Mouse (Mus musculus) spleen, adult 18-20 months (tissue): ENCODE measurements at regions not wholly inside any gene's neighbourhood (a gene's known extent, or its start where the extent isn't known, plus 50 kb on each side); places are given as distances from the start of the nearest gene placed in this dataset.
A peak's percentile ranks its signal among the peaks of the same experiment; 100 is the strongest.
"Not testable (repeated sequence)": the region's sequence is repeated elsewhere in the genome, so short reads cannot be mapped to it uniquely, and the experiment has no call there.

Experiments
- DNase-seq, 2 experiments: peaks; one replicate each; pipeline ENCODE4 v3.0.0; 2022; ENCODE audit warnings: mixed read lengths in 2 of 2

DNA sequence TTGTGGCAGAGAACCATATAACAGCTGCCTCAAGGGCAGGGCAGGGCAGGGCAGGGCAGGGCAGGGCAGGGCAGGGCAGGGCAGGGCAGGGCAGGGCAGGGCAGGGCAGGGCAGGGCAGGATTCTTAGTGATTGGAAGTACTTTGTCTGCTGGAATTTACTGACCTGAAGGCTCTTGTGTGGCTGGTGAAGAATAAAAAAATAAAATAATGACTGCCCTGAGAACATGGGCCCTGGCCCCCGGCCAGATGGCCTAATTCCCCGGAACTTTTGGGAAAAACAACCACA lies 169.3 kb downstream of the Qk start:
- DNase-seq = not testable (repeated sequence)

DNA sequence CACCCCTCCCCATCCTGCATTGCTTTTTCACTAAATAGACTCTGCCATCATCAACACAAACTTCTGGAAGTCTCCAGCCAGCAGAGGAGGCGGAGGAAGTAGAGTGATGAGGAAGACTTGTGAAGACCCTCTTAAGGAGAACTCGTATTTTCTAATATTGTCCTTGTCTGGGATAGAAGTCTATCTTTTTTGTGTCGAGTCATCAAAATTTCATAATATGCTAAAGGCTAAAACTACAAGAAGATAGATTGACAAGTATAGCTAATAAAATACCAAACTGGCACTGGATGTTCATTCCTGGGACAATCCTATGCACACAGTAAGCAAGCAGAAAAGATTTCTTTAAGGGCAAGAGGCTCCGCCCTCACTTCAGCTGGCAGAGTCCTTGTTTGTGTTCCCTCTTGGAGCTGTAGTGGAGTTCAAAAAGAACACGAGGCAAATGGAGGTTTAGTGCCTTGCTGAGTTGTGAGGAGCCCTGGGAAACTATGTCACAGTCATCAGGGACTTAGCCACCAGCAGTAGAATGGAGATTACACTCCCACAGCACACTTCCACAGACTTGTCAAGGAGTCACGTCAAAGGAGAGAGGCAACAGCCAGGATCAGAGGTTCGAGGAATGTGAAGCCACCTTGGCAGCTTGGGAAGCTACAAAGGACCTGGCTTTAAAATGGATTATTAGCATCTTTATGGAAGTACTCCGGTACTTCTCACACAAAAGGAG lies 169.8 kb downstream of the Qk start:
- no peak for DNase-seq

DNA sequence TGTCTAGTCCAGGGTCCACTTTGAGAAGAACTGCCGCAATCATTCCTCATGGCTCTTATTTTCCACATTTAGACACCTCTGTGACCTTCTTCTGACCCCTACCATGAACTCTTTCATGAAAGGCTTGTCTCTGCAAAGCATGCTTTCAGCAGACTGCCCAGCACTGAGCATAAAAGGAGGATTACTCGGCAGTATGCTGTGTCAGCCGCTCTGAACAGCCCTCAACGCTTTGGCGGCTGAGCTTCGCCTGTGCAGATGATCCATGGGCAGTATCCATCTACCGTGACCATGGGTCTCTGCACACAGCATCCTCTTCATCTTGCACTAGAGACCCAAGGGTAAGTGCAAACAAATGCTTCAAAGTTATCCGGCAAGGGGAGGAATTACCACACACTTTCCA lies 172.5 kb downstream of the Qk start:
- no peak for DNase-seq

DNA sequence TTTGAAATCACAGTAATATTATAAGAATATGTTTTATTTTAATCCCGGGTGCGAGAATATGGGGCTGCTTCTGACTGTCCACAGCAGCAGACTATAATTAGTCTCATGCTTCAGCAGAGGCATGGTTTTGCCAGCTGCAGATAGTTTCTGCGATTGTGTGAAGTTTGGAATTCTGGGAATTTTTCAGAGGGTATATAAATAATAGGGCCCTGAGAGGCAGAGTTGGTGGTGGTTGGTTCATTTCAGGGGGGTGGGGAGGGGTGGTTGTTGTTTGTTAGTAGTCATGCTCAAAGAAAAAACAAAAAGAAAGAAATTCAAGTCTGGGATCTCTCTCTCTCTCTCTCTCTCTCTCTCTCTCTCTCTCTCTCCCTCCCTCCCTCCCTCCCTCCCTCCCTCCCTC lies 173.1 kb downstream of the Qk start:
- DNase-seq = no peak

DNA sequence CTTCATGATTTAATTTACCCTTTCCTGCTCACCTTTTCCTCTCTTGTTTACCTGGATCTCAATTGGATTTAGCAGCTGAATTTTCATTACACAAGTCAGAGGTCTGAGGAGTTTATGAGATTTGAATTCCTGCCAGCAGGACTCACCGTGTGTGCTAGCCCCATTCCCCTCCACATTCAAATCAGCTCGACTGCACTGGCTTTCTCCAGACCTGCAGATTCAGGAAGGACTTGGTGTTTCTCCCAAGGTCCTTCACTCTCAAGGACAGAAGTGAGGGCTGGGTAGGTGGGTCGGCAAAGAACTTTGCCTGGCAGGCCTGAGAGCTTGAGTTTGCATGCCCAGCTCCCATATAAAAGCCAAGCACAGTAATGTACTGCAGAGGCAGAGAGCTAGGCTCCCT lies 180.8 kb downstream of the Qk start:
- no peak for DNase-seq

DNA sequence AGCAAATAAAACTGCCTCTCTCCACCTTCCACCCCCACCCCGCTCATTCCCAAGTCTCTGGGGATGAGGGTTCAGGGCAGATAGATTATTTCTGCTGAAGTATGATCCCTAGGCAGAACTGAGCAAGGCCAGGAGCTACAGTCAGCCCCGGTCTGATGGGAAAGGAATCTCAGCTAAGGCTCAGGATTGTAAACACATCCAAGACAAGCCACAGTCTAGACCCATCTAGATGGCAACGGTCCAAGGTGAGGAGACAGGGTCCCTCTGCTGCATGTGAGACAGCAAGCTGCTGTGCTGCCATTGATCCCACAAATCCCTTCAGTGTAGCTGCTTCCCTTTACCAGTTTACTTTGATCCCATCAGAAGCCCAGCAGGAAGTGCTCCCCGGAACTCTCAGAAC lies 181.3 kb downstream of the Qk start:
- DNase-seq = no peak

DNA sequence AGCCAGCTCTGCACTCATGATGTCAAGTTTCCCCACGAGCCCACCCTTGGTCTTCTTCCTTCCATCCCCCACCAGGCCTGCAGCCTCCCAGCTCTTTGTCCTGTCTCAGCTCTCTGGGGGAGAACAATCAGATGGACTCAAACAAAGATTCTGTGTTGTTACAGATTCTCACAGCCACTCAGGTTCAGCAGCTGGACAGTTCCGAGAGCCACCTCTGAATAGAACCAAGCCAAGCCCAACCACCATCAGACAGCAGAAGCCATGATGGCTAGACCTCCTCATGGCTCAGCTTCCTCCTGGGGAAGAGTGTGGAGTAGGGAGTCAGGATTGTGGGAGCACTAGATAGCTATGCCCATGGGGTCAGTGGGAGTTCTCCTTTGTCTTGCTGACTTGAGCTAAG lies 184.5 kb downstream of the Qk start:
- DNase-seq = no peak

DNA sequence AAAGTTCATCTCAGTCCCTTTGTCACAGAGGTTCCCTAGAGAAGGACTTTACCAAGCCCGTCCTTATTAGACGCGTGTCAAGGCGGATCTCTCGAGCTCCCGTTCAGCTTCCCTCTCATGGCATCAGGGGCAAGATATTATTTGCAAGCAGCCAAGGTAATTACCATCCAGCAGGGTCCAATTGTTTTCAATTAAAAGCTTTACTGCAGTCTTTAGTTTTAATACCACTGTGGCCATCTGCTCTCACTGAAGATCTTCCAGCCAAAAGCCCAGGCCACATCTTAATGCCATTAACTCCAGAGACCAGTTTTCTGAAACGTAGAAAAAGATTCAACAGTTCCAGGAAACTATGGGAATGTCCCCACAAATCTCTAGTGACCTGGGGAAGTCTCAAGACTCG lies 191.1 kb downstream of the Qk start:
- no peak for DNase-seq

DNA sequence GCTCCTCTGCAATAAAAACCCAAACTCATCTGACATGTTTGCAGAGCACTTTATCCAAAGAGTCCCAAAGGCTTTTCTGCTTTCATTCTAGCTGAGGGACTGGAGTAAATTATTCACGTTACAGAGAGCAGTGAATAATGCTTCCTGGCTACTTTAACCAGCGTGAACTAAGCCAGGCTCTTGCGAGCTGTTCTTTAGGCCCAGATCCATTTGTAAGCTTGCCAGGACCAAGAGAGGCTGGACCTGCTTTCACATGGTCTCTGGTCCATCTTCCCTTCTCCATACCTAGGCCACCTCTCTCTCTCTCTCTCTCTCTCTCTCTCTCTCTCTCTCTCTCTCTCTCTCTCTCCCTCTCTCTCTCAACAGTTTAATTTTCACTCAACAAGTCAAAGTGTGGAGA lies 197.2 kb downstream of the Qk start:
- no peak for DNase-seq

DNA sequence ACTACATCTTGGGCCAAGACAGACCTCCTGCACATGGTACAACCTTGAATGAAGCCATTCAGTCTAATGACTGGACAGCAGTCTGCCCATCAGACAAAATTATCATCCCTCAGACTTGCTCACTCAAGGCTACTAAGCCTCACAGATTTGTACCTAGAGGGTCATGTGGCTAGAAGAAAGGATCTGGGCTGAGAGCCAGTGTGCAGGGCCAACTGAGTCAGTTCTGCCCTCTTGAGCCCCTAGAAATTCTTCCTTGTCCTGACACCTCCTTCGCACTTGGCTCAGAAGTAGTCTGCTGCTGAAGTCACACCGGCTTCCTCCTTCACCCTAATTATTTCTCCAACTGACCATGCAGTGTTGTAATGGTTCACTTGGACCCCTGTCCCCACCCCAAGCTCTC lies 207.5 kb downstream of the Qk start:
- no peak for DNase-seq

DNA sequence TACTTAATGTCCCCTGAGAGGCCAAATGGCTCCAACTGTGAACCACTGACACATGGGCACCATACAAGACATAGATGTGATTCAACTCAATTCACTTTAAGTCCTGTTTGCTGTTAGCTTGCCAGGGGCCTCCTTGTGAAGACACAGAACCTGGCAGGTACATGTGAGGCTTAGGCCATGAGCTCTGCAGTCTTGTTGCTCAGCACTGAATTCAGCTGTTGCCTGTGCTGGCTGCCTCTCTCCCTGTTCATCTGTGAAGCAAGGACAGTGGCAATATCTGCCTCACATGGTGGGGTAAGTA lies 209.3 kb downstream of the Qk start:
- DNase-seq = no peak

DNA sequence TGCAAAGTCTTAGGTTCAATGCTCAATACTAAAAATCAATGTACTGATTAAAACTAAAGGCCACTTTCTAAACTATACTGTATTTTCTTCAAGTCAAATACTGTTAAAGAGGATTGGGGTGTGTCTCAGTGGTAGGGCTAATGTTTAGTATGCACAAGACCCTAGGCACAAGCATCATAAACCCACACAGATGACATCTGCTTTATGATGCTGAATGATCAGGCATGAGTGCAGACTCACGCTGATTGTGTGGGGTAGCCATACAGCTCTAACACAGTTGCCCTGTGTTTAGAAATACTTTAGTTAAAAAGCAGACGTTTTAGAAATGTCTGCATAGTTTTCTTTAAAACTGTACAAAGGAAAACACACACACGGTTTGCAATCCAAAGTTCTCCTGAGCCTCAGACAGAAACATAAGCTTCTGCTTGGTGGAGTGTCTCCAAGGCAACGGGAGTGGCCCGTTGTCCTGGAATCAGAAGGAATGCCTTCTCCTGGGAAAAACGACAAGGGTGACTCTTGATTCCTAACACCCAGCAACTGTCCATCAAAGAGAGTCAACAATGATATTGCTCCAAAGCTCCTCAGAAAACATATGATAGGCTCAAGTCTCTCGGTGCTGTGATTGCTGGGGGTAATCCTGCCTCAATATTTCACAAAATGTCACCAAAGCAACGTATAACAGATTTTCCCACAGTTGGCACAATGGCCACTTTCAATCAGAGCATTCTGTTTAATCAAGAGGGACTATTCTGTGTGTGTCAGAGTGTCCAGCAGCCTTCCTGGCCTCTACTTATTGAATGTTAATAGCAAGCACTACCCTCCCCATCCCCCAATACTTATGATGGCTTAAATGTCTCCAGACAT lies 209.9 kb downstream of the Qk start:
- DNase-seq = no peak

DNA sequence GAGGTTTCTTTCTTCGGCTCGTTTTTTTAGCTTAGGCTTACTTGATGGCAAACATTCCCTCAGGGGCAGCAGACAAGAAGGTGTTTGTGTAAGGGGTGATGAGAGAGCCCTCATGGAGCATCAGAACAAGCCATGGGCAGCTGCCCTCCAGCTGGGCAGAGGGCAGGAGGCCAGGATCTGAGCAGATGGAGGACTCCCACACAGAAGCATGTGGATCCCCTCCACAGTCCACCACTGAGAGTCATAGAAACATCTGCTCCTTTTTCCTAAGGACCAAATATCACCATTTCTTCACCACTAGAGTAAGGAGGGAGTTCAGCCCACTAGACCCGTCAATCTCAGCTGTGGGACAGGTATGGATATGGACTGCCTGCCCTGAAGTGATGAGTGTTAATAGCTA lies 214.4 kb downstream of the Qk start:
- no peak for DNase-seq

DNA sequence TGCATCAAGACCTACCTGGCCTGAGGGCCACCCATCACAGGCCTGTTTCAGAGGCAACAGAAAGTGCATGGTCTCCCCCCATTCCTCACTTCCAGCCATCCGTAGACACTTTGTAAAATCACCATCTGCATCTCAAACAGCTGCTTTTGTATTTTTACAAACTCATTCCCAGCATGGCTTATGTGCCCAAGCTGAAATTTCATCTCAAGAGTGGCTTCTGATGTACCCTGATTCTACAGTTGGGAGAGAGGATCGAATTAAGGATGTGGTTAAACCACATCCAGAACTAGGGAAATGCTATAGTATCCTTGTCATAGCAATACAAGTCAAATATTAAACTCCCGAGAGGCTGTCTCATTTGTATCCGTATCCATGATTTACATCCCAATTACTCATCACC lies 221.5 kb downstream of the Qk start:
- DNase-seq = no peak

DNA sequence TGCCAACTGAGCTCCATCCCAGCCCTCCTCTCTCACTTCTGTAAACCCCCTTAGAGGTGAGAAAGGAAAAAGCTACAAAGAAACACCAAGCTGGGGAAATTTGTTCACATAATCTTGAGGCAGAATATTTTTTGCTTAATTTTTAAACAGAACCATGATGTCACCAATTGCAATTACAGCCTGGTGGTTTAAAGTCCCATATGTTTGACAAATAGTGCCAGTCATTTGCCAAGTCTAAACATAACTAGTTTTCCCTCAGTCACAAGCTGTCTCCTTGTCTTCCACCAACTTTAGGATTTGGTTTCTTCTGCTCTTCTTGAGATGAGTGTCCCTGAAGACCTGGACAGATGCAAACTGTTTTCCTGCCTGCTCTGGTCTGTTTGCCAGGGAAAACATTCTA lies 222.0 kb downstream of the Qk start:
- no peak for DNase-seq

DNA sequence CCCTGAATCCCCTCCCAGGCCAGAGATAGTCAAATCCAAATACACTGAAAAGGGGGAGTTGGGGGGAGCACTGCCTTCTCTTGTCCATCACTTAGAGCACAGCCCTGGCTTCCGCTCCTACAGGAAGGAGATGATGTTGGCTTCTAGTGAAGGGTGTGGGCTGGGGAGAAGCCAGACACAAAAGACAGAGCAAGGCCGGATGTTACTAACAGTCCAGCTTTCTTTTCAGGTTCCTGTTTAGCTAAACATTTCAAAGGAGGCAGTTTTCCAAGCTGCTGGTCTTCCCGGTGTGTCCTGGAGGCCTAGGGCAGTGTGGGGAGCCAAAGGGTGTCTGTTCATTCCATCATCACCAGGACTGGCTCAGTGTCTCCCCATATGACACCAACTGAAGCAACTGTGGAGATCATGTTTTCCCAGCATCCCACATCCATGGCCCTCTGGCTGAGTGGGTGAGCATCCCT lies 223.8 kb downstream of the Qk start:
- no peak for DNase-seq

DNA sequence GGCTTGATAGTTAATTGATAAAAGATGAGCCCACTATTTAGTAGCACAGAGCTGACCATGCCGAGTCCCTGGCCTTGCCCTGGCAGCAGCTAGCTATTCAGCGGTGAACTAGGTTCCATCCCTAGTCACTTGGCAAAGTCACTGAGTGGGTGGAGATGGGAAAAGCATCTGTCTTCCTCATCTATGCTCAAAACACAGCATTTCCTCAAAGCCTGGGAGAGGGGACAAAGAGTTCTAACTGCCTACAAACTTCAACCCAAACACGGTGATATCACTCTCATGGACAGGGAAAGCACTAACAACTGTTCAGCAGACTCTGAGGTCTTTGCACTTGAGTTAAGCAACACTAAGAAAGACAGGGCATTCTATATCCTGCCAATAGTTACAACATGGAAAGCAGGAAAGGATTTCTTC lies 225.5 kb downstream of the Qk start:
- no peak for DNase-seq

DNA sequence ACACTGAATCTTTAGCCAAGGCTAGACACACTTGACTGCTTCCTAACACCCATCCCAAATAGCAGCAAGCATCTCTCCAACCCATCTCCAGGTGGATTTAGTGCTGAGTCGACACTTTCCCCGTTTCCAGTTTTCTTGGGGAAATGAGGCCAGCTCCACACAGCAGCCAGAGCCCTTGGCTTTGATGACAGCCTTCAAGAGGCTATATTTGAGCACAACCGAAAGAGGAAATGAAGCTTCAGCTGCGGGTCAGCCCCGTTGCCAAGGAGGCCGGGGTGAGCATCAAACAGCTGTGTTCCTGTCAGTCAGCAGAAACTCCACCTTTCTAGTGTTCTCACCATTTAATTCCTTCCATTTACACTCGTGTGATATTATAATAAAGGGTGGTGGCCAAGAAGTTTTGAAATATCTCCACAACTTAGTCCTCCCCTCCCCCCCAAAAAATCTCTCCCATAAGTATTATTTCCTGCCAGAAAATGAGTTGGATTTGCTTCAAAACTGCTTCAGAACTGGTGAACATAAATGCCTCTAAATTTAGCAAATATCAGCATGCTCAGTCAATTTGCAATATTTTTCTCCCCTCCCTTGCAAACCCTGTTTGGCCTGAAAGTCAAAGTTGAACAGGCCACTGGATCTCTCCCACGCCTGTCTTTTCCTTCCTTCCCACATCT lies 226.1 kb downstream of the Qk start:
- peak; percentile 42 to 57 for DNase-seq

DNA sequence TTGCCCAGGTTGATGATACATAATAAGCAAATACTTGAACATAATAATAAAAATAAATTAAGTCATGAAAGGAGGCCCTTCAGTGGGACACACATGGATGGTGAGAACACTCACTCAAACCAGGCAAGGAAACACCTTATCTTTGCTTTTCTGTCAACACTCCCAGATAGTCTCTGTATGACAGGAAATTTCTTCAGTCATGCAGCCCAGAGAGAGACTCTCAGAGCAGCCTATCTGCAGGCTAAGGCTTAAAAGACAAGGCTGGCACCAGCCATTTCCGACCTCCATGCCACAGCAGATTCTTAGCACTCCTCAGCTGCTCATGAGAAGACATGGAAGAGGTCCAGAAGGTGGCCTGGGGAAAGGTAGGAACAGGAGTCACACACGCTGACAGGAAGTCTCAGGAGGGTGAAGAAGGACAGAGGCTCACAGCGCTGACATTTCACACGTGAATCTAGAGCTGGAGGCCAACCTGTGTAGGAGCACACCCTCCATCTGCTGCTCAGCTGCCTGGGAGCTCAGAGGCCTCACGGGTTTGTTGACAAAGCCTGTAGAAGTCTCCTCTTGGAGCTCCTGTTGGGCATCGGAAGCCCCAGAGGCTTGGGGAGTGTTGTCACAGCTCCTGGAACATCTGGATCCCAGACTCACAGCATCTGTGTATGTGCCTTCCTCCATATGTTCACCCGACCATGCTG lies 232.3 kb downstream of the Qk start:
- DNase-seq = no peak

DNA sequence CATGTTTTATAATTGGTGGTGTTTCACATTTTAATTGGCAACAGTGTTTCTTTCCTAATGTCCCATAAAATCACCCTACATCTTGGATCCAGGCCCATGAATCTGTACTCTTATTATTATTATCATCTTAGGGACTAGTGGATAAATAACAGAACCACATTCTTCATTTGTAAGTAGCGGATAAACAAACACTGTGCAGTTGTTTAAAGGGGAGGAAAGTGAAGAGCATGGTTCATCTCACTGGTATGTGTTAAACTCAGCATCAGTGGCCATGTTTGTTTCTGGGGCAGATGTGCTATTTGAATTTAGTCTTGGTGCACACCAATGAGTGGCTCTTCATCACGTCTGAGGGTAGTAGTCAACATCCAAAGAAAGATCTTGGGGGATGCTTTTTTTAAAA lies 233.1 kb downstream of the Qk start:
- DNase-seq = no peak

DNA sequence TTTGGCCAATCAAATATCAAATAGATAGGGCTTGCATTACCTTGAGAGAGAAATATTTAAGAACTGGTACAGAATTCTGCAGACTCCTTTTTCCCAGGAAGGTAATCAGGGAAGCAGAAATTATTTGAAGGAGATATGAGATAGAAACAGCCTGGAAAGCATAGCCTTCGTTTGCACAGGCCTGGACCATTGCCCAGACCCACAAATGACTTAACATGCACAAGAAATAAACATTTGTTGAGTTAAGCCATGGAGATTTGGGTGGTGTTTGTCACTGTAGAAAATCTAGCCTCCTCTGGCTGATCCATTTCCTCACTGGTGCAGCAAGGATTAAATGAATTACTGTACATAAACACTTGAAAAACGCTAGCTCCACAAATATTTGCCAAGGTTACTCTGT lies 233.5 kb downstream of the Qk start:
- no peak for DNase-seq

DNA sequence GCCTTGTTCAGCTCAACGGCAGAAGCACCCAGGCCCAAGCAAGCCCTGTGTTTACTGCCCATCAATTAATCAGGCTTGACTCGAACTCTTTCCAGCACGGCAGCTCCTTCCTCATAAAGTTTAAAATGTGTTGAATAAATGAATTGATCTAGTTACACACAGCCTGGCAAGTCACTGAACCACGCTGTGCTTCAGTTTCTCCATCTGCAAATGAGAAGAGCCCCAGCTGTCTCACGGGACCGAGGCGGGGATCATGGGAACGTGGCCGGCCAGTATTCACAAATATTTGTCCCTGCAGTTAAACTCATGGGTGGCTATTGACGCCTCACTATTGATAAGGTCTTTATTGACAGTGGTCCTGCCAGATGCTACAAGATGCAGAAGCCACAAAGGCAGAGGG lies 237.9 kb downstream of the Qk start:
- DNase-seq = no peak

DNA sequence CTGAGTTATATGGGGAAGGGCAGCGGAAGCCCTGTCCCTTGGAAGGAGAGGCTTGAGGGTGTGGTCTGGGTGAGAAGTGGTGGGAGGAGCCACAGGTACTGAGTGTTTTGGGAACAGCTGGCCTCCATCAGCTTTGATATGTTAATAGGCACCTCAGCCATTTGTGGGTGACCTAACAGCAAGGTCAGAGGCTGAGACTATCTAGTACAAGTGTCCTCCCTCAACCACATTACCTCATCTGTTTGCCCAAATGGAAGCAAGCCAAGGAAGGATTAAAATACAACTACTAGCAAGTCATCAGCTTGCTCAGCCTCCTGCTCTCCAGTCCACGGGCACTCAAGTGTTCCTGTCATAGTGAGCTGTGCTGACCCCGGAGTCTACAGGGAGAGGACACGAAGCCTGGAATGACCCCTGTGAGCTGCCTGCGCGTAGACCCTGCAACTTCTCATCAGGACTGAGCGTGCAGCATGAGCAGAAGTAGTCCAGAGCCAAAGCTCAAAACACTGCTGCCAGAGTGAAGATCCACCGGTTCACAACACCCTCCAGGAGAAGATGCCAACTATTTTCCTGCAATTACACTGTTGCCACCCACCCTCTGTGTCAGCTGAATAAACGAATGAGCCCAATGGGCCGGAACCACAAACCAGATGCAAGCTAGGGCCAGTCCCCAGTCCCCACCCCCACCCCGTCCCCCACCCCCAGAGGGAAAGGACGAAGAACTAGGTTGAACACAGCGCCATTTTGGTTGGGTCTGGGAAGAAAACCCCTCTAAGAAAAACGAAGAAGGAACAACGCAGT lies 239.6 kb downstream of the Qk start:
- DNase-seq = no peak
